Mouse (Mus musculus) G1E (cell line): Measurements from ENCODE around the gene Ifnar2.

Experiments used
- CTCF ChIP-seq: IDR thresholded peaks from 2 replicates; pipeline ENCODE4 v1.5.1; 2012; ENCODE audit warnings: low read depth, low read length, inconsistent platforms, mixed read lengths
- GATA1 ChIP-seq: IDR thresholded peaks from 2 replicates; pipeline ENCODE4 v1.6.1; 2012; ENCODE audit warnings: borderline replicate concordance, low read length, inconsistent platforms, mixed read lengths
- GATA2 ChIP-seq: IDR thresholded peaks from 2 replicates; pipeline ENCODE4 v1.6.1; 2012; ENCODE audit warnings: low read depth, low read length, inconsistent platforms, borderline replicate concordance
- POLR2AphosphoS5 ChIP-seq: IDR thresholded peaks from 2 replicates; pipeline ENCODE4 v1.6.1; 2012; ENCODE audit warnings: low read depth, low read length, inconsistent platforms; ENCODE audit not compliant: insufficient replicate concordance
- TAL1 ChIP-seq: conservative IDR thresholded peaks from 2 replicates; pipeline ENCODE4 v1.6.1; 2012; ENCODE audit warnings: low read depth, low read length, inconsistent platforms, mixed read lengths

DNA sequence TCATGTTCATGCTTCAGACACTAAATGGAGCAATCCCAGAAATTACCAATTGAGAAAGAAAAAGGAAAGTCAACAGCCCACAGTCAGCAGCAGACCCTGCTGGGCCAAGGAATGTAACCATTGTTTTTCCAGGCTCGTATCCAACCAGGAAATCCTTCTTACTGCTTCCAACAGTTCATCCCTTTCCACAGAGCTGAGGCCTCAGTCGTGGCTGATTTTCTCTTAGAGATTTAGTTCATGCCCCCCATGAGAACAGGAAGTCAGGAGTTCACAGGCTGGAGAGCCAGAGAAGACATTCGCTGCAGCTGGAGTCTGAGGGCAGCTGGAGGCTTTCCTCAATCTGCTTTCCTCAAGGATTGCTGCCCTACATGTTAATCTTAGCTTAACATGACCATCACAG lies 9.1 kb upstream of the Ifnar2 start:
- TF ChIP-seq CTCF, result no peak
- TF ChIP-seq GATA2, result no peak
- TF ChIP-seq GATA1, result no peak
- no peak for TF ChIP-seq TAL1
- no peak for TF ChIP-seq POLR2AphosphoS5
